Mouse (Mus musculus) left cerebral cortex, adult 2 months (tissue): ENCODE measurements around the gene Eif4e. TPM values are rescaled to one million over a fixed set of nuclear protein-coding genes. Genes with fewer than 3 reads are reported as not detected.
A peak's percentile ranks its signal among the peaks of the same experiment; 100 is the strongest.
"Not testable (repeated sequence)": the region's sequence is repeated elsewhere in the genome, so short reads cannot be mapped to it uniquely, and the experiment has no call there.

Source experiments
- DNase-seq, 2 experiments: peaks; one replicate each; pipeline ENCODE4 v3.0.0; 2021 to 2022; ENCODE audit warnings: low spot score in 2 of 2, mixed read lengths in 1 of 2; ENCODE audit errors: extremely low spot score in 1 of 2
- H3K27ac ChIP-seq: fragments of 200-600 bp; 2 replicates; pipeline ENCODE4 v1.8.1; 2022
- H3K4me3 ChIP-seq: fragments of 200-600 bp; 2 replicates; pipeline ENCODE4 v1.8.1; 2022
- CTCF ChIP-seq: fragments of 200-600 bp; IDR thresholded peaks from 2 replicates; pipeline ENCODE4 v1.8.1; 2022; ENCODE audit warnings: antibody characterized with exemption, mild to moderate bottlenecking, moderate library complexity
- intact Hi-C: fragments of 180-260 bp; cut with DNase I; formaldehyde crosslinking; loops from one replicate; pipeline ENCODE4 v1.15.1; 2025
- total RNA-seq, 2 experiments: library from RNA; stranded (reverse); gene quantifications; 2 replicates each; pipeline ENCODE4 v1.2.3; 2021

Eif4e gene
- total RNA-seq, 2 experiments from 2014 or later, result 181 to 197 TPM

DNA sequence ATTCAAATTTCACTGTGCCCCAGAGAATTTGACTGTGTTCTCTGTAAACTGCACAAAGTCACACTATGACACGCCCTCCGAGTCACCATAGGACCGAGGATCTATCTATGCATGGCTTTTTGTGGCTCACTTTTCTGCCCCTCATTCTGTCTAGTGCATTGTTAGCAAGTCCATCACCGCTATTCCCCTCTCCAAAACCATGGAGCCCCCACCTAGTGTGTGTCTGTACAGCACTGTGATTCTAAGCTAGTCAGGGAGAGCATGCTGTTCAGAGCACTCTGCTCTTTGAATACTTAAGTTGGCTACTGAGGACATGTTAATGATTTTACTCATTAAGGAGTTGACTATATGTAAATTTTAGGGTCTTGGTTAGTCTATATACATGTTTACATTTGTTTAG lies 18.1 kb downstream of the Eif4e start:
- Histone ChIP-seq H3K4me3 (no peak overlapping the region), H3K27ac (no peak overlapping the region)
- TF ChIP-seq CTCF, result no peak
- no peak for DNase-seq
- intact Hi-C loops, result no loop called here

DNA sequence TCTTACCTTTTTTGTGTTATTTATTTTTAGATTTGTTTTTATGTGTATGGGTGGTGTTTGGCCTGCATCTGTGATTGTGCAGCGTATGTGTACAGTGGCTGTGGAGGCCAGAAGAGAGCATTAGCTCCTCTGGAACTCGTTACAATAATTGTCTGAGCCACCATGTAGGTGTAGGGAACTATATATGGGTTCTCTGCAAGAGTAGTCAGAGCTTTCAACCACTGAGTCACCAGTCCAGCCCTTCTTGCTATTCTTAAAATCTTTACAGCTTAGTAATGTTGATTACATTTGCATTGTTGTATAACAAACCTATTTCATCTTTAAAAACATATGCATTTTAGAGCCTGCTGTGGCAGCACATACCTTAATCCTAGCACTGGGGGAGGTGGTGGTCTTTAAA lies 20.7 kb downstream of the Eif4e start:
- H3K27ac ChIP-seq, result peak overlapping the region; percentile 74
- no peak for TF ChIP-seq CTCF
- no peak for DNase-seq

DNA sequence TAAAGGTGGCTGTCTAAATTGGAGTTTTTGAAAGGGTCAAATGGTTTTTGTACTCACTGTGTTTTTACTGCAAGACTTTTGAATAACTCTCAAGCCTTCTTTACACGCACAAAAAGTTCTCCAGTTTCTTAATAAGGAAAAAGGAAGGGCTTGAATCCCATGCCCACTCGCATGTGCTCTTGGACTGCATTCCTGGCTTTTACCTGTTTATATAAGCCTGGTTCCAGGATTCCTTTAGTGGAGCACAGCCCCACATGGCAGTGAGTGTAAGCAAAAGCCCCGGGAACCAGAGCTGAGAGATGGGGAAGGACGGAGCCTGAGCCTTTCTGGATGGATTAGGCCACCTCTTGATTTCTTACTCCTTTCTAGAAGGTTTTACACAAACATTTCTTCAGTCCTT lies 23.1 kb downstream of the Eif4e start:
- no peak for DNase-seq
- intact Hi-C loops, result no loop called here

More for the DNA sequence above, 20.7 kb downstream of the Eif4e start:
- intact Hi-C loops, result no loop called here
- H3K4me3 ChIP-seq, result no peak overlapping the region

DNA sequence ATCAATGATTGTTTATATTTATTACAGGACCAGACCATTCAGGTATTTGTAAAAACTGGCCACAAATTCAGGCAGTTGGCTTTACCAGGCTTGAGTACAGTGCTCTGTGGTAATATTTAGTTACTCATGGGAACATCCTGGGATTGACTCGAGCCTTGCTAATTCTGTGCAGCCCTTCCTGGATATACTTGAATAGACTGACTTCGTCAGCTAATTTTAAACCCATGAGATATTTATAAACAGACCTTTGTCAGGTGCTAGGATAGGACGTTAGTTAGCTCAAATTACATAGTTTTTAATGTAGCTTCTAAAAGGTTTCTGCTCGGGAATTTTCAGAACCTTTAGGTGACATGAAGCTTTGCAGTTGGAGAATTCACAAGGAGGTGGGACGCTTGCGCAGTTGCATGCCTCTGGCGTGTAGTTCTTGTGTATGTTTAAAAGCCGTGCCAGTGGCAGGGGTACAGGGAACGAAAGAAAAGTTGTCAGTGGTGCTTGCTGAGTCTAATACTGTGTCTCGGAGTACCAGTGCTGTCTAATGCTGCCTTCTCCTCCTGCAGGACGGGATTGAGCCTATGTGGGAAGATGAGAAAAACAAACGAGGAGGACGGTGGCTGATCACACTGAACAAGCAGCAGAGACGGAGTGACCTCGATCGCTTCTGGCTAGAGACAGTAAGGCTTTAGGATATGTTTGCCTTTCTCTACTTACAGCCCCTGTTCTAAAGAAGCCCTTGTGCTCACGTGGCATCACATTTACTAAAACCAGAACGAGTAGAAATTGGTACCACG lies 24.6 kb downstream of the Eif4e start:
- H3K4me3 ChIP-seq, result no peak overlapping the region
- no peak for DNase-seq
- intact Hi-C loops, result no loop called here
- H3K27ac ChIP-seq, result peak overlapping the region; percentile 58
- TF ChIP-seq CTCF, result no peak

More for the DNA sequence above, 23.1 kb downstream of the Eif4e start:
- TF ChIP-seq CTCF, result no peak
- H3K4me3 ChIP-seq, result no peak overlapping the region
- 0 out of 2 replicates have a peak overlapping the region, but pooled peaks have one; percentile 5 for H3K27ac ChIP-seq

DNA sequence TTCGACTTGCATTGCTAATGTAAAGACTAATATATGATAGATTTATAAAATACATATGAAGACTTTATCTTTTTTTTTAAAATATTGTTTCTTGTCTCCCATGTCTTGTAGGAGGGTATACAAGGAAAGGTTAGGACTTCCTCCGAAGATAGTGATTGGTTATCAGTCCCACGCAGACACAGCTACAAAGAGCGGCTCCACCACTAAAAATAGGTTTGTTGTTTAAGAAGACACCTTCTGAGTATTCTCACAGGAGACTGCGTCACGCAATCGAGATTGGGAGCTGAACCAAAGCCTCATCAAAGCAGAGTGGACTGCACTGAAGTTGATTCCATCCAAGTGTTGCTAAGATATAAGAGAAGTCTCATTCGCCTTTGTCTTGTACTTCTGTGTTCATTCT lies 29.3 kb downstream of the Eif4e start:
- H3K4me3 ChIP-seq, H3K27ac ChIP-seq, intact Hi-C loops: not testable (repeated sequence)

DNA sequence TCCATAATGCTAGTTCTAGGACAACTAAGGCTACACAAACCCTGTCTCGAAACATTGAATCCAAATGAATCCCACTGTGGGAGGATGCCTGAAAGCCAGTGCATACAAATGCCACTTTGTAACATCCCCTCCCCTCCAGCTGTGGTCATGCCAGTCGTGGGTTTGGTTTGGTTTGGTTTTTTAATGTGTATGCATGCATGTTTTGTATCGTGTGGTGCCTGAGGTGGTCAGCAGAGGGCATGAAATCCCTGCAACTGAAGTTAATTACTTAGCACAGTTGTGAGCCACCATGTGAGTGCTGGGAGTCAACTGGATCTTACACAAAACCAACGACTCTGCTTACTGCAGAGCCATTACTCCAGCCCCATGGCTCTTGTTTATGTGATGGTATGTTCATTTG lies 32.5 kb downstream of the Eif4e start:
- DNase-seq, result no peak
- intact Hi-C loops, result no loop called here
- TF ChIP-seq CTCF, result peak; percentile 38
- Histone ChIP-seq H3K4me3 (no peak overlapping the region), H3K27ac (no peak overlapping the region)

More for the DNA sequence above, 29.3 kb downstream of the Eif4e start:
- not testable (repeated sequence) for DNase-seq

DNA sequence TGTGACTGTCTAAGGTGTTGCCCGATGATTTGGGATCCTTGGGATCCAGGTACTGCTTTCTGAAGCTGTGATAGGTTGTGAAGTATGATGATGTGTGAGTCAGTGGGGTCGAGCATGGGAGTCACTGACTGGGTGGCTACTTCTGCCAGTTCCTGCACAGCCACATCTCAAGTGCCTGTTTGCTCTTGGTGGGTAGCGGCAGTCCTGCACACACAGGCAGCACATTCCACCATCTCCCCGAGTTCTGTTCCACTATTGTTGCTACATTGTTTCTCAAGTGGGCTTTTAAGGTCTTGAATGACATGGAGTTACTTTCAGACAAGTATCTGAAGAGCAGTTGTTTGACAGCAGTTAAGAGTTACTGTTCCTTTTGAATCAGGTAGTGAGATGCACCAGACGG lies 34.3 kb downstream of the Eif4e start:
- DNase-seq, result no peak
- intact Hi-C loops, result no loop called here
- no peak for TF ChIP-seq CTCF
- Histone ChIP-seq H3K27ac (no peak overlapping the region), H3K4me3 (no peak overlapping the region)

DNA sequence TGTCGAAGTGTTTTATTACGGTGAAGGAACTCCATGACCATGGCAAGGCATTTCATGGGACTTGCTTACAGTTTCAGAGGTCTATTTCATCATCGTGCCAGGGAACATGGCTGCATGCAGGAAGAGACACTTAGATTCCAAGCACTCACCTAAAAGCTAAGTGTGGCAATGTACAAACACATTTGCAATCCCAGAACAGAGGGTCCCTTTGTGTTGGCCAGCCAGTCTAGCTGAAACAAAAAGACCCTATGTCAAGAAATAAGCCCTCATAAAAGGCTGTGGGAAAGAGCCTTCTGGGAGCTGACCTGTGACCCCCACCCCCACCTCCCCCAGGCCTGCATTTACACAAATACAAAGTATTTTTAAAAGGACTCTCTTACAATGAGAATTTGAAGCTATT lies 34.9 kb downstream of the Eif4e start:
- intact Hi-C loops, result no loop called here
- DNase-seq, result no peak
- Histone ChIP-seq H3K4me3 (no peak overlapping the region), H3K27ac (no peak overlapping the region)
- no peak for TF ChIP-seq CTCF

DNA sequence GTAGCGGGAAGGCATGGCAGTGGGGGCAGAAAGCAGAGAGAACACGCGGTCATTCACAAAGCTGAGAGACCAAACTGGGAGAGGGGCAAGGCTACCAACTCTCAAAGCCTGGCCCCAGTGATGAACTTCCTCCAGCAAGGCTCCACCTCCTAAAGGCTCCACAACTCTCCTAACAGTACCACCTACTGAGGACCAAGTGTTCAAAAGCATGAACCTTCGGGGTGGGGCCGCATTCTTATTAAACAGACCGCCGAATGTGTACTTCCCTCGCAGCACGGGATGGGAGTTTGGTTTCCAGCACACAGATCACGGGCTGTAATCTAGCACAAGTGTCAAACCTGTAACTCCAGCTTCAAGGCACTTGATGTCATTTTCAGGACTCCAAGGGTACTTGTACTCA lies 52.9 kb downstream of the Eif4e start:
- Histone ChIP-seq H3K27ac (no peak overlapping the region), H3K4me3 (no peak overlapping the region)
- TF ChIP-seq CTCF, result no peak
- intact Hi-C loops, result no loop called here
- DNase-seq, result no peak

DNA sequence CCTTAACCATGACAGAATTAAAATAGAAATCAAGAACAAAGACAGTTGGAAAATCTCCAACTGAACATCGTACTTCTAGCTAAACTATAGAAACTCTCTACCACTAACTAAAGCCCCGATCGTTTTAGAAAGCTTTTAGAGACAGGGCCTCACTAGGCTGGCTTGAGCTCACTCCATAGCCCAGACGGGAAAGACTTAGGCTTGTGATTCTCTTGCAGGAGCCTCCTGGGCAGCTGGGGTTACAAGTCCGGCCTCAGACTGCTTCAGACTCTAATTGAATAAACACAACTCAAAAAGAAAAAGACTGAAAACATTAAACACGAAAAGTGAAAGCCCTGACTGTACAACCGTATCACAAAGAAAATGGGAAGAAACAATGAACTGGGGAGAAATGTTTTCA lies 60.2 kb downstream of the Eif4e start:
- no peak for DNase-seq
- no peak overlapping the region for H3K4me3 ChIP-seq
- no peak overlapping the region for H3K27ac ChIP-seq
- intact Hi-C loops, result no loop called here
- TF ChIP-seq CTCF, result no peak

DNA sequence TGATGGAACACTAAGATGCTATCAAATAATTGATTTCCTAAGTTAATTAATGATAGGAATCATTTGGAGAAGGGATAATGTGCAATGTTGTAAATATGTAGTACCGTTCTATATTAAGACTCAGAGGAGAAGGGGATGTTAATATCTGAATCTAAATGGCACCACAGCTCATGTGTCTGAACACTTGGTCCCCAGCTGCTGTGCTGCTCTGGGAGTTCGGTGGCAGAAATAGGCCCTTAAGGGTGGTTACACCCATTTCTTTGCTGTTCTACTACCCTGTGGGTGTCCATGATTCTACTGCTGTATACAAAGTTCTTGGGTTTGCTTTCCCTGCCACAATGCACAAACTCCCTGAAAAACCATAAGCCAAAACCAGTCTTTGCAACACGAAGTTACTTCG lies 61.2 kb downstream of the Eif4e start:
- TF ChIP-seq CTCF, result no peak
- no peak overlapping the region for H3K27ac ChIP-seq
- no peak overlapping the region for H3K4me3 ChIP-seq
- no peak for DNase-seq
- intact Hi-C loops, result no loop called here

DNA sequence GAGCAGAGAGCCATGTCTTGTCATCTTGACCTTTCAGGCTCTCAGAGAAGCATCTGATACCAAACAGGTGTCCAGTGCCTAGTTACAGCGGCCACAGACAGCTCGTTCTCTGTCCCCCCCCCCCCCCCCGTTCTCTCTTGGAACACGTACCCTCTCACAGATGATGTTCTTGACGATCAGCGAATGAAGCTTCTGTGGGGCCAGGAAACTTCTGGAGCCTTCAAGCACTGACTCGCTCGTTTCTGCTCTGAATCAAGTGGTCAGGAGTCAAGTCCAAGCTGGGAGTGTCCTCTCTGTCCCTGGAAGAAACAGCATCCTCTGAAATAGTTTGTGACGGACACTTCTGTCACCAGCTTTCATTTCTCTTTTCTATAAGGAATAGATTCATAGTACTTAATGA lies 62.0 kb downstream of the Eif4e start:
- intact Hi-C loops, result no loop called here
- no peak for TF ChIP-seq CTCF
- H3K27ac ChIP-seq, result no peak overlapping the region
- no peak overlapping the region for H3K4me3 ChIP-seq
- no peak for DNase-seq

DNA sequence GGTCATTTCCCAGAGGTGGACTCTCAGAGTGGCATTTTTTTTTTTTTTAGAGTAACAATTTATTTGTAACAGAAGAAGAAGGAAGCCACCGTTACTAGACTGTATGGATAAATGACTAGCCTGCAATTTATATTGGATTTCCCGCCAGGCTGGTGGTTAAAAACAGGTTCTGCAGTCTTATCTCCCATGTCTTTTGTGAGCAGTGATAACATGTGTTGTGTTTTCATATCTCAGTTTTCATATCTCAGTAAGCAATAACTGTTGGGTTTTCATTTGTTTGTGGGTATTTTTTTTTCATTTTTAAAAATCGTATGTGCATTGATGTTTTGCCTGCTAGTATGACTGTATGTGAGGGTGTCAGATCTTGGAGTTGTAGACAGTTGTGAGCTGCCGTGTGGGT lies 65.0 kb downstream of the Eif4e start:
- Histone ChIP-seq H3K4me3 (no peak overlapping the region), H3K27ac (no peak overlapping the region)
- intact Hi-C loops, result no loop called here
- no peak for DNase-seq
- no peak for TF ChIP-seq CTCF
